Mouse (Mus musculus): ENCODE data around the gene Ak5. TPM values are rescaled to one million over a fixed set of nuclear protein-coding genes. Genes with fewer than 3 reads are reported as not detected.

Gene Ak5
- polyA plus RNA-seq (2017; shearing (Covaris generic)), result not detected

DNA sequence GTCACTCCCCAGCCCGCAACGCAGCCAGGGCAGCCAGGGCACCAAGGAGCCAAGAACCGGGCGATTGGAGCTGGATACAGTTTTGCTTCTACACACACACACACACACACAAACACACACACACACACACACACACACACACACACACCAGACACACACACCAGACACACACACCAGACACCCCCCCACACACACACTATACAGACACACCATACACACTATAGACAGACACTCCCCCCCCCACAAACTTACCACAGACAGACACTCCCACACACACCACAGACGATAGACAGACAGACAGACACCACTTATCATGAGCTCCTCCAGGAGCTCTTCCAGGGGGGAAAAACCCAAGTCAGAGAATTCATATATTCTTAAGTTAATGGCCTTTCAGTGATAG lies at the start of gene Ak5:
Gene Ak5, minus strand, starts transcription at position 122 of the 400 bp plus-strand sequence.

DNA sequence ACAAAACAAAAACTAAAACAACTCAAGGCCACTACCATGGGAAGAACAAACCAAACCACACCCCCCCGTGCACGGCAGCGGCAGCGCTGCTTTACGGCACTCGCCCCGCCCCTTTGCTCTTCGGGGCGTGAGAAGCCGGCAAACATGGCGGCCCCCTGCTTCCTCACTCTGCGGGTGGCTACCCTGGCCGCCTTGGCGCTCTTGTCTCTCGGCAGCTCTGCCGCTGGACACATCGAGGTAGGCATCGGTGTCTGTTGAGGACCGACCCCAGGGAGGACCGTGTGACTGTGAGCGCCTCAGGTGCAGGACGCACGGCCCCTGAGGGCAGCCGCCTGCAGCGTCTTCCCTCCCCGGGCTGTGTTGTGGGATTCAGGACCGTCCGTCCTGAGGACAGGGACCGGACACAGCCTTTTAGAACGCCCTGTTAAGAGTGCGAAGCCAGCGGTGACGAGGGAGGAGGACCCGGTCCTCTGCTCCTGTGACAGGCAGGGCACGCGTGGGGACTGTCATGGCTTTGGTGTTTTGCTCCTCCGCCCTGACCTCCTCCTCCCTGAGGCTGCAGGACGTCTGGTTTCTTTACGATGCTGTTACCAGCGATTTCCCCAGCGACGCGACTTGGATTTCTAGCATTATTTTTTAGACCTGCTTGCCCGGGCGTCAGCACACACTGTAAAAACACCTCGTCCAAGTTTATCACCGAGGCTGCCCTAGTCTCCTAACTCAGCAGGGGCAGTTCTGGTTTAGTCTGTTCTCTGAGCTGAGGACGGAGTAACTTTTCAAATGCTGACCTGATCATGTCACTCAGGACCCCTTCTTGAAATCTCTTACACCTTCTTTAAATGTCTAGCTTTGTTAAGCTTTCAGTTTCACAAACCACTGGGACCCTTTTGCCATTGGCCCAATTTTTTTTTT lies 46.1 kb upstream of the Ak5 start, which contains the start of gene Pigk:
Gene Pigk, plus strand, starts transcription at position 110 of the 912 bp plus-strand sequence.

Other genes with a start within 250 kb of the Ak5 start
- 62.0 TPM for gene Pigk, start 45.7 kb upstream of the Ak5 start, polyA plus RNA-seq (2017; shearing (Covaris generic))